Mouse (Mus musculus): ENCODE results near the gene Tstd2. TPM values are rescaled to one million over a fixed set of nuclear protein-coding genes. Genes with fewer than 3 reads are reported as not detected.

Tstd2 gene
- 53.7 and 55.6 TPM in 2 replicates for polyA plus RNA-seq (2015; fragmentation: Nextera tagmentation; extraction: Ambion mirVana)

DNA sequence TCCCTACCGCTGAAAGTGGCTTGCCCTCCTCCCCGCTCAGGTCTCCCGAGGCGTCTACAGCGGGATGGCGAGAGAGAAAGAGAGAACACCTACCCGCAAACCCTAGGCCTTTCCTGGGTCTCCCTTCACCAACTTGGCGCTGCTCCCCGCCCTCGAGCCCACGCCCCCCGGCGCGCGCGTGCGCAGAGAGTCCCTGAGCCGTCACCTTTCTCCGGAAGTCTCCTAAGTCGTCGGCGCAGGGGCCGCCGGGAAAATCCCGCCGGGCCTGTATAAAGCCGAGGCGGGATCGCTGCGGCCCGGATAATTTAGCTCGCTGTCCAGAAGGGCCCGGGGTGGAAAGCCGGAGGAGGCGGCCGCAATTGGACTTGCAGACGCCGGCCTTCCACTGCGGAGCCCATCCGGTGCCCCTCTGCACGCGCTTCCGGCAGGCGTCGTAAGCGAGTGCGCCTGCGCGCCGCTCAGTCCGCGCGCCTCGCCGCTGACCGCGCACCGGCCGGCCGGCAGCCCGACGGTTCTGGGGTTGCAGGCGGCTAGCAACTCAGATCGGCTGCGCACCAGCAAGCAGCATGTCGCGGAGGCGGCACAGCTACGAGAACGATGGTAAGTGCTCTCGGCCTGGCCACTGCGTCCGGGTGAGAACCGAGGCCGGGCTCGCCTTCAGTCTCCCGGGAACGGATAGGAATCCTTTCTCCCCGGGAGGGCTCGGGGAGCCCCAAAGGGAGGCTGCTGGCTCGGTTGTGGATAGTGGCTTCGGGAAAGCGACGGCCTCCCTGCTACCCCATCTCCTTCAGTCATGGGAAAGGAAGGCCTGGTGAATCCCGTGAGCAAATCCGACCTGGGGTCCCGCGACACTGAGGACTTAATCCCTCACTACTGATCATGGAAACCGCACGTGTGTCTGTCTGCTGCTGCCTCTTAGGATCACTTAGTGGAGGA, at the start of gene Tstd2, which contains the start of gene Ncbp1:
Gene Tstd2 (minus strand): TSS at position 408 of the 936 bp plus-strand sequence.
Gene Ncbp1 (plus strand): TSS at position 327 of the 936 bp plus-strand sequence.
- Histone ChIP-seq H3K36me3 (peaks cover 28% of the 10 kb centered on the region), H3K4me2 (peak within 1 kb of the TSS; percentile 76), H3K27ac (peak within 1 kb of the TSS; percentile 98), H3K9me3 (replicated peaks) (no peaks in the 10 kb centered on the region), H3K27me3 (no peaks in the 10 kb centered on the region), H3K4me1 (peaks cover 20% of the 10 kb centered on the region), H3K9ac (peak within 1 kb of the TSS; percentile 83), H3K4me3 (replicated peaks) (peak within 1 kb of the TSS; percentile 73)
- ATAC-seq (replicated peaks; ENCODE audit: low FRiP score) = peak; percentile 91
- WGBS = under 1% methylated on average over 87 of the region's 90 CpGs

DNA sequence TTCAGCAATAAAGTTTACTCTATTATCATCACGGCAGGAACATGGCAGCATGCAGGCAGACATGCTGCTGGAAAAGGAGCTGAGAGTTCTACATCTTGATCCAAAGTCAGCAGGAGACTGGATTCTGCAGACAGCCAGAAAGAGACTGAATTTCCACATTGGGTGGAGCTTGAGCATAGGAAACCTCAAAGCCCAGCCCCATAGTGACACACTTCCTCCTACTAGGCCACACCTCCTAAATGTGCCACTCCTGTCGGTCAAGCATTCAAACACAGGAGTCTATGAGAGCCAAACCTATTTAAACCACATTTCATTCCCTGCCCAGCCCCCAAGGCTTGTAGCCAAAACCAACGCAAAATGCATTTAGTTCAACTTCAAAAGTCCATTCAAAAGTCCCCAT, 48.0 kb upstream of the Tstd2 start:
- H3K9ac ChIP-seq = no peak overlapping the region
- no peaks in the 10 kb centered on the region for H3K9me3 ChIP-seq (replicated peaks)
- H3K27me3 ChIP-seq = no peaks in the 10 kb centered on the region
- H3K27ac ChIP-seq = no peak overlapping the region
- peaks cover 86% of the 10 kb centered on the region for H3K36me3 ChIP-seq
- no peak overlapping the region for H3K4me3 ChIP-seq (replicated peaks)
- no peak for ATAC-seq (replicated peaks; ENCODE audit: low FRiP score)
- no peak overlapping the region for H3K4me2 ChIP-seq
- WGBS = 84% methylated on average over 3 of the region's 3 CpGs
- no peaks in the 10 kb centered on the region for H3K4me1 ChIP-seq

DNA sequence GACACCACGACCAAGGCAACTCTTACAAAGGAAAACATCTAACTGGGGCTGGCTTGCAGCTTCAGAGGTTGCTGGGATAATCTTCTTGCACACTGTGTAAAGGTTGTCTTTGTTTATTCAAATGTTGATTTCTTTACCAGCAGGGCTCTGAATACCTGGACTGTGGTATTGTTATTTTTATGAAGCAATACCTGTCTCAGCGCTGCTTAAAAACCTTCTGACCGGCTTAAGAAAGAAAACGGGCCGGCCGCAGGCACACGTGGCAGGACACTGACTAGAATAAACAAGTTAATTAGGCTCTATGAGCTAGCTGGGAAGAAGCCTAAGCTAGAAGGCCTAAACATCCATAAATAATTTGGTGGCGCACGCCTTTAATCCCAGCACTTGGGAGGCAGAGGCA, 47.4 kb upstream of the Tstd2 start:
- no peak overlapping the region for H3K4me3 ChIP-seq (replicated peaks)
- no peaks in the 10 kb centered on the region for H3K27me3 ChIP-seq
- no peak overlapping the region for H3K4me2 ChIP-seq
- H3K9me3 ChIP-seq (replicated peaks) = no peaks in the 10 kb centered on the region
- H3K27ac ChIP-seq = no peak overlapping the region
- H3K36me3 ChIP-seq = peaks cover 86% of the 10 kb centered on the region
- H3K9ac ChIP-seq = no peak overlapping the region
- ATAC-seq (replicated peaks; ENCODE audit: low FRiP score) = no peak
- 85% methylated on average over 9 of the region's 9 CpGs for WGBS
- H3K4me1 ChIP-seq = no peaks in the 10 kb centered on the region

DNA sequence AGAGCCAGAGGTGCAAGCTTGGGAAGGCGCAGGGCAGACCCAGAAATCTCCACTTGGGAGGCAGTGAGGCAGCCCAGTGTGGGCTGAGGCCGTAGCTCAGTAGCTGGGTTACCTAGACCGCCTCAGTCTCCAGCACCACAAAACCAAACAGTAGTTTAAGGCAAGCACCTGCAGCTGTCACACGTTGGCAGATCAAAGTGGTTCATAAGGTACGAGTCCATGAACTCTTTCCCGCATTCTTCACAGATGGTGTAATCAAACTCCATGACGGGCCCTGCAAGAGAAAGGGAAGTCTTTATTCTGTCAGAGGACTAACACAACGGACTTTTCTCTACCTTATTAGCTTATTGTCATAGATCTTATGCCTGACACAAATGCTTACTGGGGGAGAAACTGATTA, 46.9 kb upstream of the Tstd2 start:
- no peak overlapping the region for H3K27ac ChIP-seq
- peaks cover 85% of the 10 kb centered on the region for H3K36me3 ChIP-seq
- WGBS = 53% methylated on average over 8 of the region's 8 CpGs
- no peaks in the 10 kb centered on the region for H3K9me3 ChIP-seq (replicated peaks)
- no peaks in the 10 kb centered on the region for H3K4me1 ChIP-seq
- H3K9ac ChIP-seq = no peak overlapping the region
- H3K27me3 ChIP-seq = no peaks in the 10 kb centered on the region
- no peak overlapping the region for H3K4me3 ChIP-seq (replicated peaks)
- ATAC-seq (replicated peaks; ENCODE audit: low FRiP score) = no peak
- no peak overlapping the region for H3K4me2 ChIP-seq

DNA sequence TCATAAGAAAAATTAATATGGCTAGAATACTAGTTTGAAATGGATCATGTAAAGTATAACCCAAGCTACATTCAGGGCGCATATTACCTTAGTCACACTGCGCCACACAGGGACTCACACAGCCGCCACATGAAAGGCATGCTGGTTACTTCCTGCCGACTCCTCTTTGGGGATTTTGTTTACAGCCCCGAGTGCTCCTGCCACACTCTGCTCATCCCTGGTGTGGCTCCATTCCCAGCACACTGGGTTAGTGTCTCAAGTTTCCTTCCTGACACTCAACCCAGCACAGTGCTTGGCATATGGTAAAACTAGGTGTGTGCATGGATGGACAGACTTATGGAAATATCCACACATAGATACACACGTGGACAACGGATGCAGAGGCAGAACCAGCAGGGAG, 43.7 kb upstream of the Tstd2 start:
- WGBS = 77% methylated on average over 7 of the region's 7 CpGs
- no peak for ATAC-seq (replicated peaks; ENCODE audit: low FRiP score)

DNA sequence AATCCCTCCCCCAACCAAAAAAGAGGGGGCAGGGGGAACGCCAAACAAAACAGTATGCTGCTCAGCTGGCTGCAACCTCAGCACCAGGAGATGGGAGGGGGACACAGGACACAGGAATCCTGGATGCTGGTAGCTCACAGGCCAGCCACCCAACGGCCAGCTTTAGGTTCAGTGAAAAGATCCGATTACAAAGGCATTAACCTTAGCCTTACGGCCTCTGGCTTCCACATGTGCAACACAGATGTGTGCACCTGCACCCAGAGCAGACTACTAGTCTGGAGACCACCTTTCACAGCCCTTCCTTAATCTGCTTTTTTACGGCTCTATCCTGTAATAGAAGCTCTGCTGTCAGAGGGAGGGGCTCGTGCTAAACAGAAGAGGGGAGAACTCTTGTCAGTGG, 42.7 kb upstream of the Tstd2 start:
- H3K4me3 ChIP-seq (replicated peaks) = no peak overlapping the region
- peaks cover 95% of the 10 kb centered on the region for H3K36me3 ChIP-seq
- no peak overlapping the region for H3K9ac ChIP-seq
- no peak overlapping the region for H3K27ac ChIP-seq
- no peaks in the 10 kb centered on the region for H3K9me3 ChIP-seq (replicated peaks)
- 43% methylated on average over 6 of the region's 6 CpGs for WGBS
- H3K27me3 ChIP-seq = no peaks in the 10 kb centered on the region
- no peak overlapping the region for H3K4me2 ChIP-seq
- H3K4me1 ChIP-seq = no peaks in the 10 kb centered on the region
- ATAC-seq (replicated peaks; ENCODE audit: low FRiP score) = no peak

More for the DNA sequence above, 43.7 kb upstream of the Tstd2 start:
- Histone ChIP-seq H3K27ac (no peak overlapping the region), H3K27me3 (no peaks in the 10 kb centered on the region), H3K9me3 (replicated peaks) (no peaks in the 10 kb centered on the region), H3K4me1 (no peaks in the 10 kb centered on the region), H3K4me3 (replicated peaks) (no peak overlapping the region), H3K9ac (no peak overlapping the region), H3K4me2 (no peak overlapping the region), H3K36me3 (peaks cover 89% of the 10 kb centered on the region)

DNA sequence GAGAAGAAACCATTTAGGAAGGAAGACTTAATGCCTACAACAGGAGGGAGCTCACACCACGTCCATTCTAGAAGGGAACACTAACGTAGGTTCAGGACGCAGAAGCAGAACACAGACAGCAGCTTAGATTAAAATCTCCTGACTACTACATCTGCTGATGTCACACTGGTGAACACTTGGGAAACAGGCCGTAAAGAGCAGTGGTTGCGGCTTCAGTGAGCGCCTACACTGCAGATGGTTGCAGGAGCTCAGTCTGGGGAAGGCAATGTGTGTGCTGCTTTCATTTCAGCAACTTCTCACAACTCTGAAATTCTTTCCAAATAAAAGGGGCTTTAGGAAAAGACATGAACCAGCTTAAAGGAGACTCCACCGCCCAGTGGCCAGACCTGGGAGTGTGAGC, 39.0 kb upstream of the Tstd2 start:
- no peak for ATAC-seq (replicated peaks; ENCODE audit: low FRiP score)
- Histone ChIP-seq H3K4me1 (no peaks in the 10 kb centered on the region), H3K4me2 (no peak overlapping the region), H3K4me3 (replicated peaks) (no peak overlapping the region), H3K9me3 (replicated peaks) (no peaks in the 10 kb centered on the region), H3K27ac (no peak overlapping the region), H3K27me3 (no peaks in the 10 kb centered on the region), H3K36me3 (peaks cover 95% of the 10 kb centered on the region), H3K9ac (no peak overlapping the region)
- WGBS = 85% methylated on average over 7 of the region's 7 CpGs

DNA sequence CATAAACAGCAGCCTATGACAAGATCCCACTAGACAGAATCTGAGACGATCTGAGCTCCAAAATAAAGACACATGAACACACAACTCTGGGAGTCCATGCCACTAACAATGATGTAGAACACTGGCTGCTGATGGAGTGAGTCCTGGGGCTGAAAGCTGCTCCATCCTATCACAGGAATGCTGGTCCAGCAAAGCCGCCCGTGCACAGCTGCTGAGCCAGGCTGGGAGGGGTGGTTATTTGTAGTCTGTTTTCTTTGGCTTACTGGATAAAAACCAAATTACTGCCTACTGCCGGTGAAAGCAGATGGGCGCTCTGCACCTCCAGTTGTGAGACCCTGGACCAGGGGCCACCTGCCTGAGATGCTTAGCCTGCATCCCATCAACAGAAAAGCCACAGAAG, 38.5 kb upstream of the Tstd2 start:
- Histone ChIP-seq H3K27ac (no peak overlapping the region), H3K9me3 (replicated peaks) (no peaks in the 10 kb centered on the region), H3K36me3 (peaks cover 95% of the 10 kb centered on the region), H3K4me1 (no peaks in the 10 kb centered on the region), H3K4me2 (no peak overlapping the region), H3K27me3 (no peaks in the 10 kb centered on the region), H3K4me3 (replicated peaks) (no peak overlapping the region), H3K9ac (no peak overlapping the region)
- 81% methylated on average over 5 of the region's 5 CpGs for WGBS
- no peak for ATAC-seq (replicated peaks; ENCODE audit: low FRiP score)

DNA sequence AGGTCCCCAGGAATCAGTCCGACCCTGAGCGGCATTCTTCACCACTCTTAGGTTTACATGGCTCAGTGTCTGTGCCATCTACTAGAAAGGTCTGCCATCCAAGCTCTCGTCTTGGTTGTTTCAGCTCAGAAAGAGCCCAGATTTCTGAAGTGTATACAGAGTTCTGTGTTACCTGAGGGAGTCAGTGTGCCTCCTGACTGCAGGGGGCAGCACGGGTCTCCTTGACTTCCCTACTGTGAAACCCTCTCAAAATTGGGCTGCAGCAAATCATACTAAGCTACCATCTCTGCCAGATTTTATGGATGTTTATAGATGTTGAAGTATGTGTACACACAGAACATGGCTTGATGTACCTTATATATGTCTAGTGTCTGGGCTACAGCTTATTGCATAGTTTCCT, 37.8 kb upstream of the Tstd2 start:
- Histone ChIP-seq H3K9ac (no peak overlapping the region), H3K4me3 (replicated peaks) (no peak overlapping the region), H3K4me2 (no peak overlapping the region), H3K36me3 (peaks cover 95% of the 10 kb centered on the region), H3K27ac (no peak overlapping the region), H3K27me3 (no peaks in the 10 kb centered on the region), H3K9me3 (replicated peaks) (no peaks in the 10 kb centered on the region), H3K4me1 (no peaks in the 10 kb centered on the region)
- 88% methylated on average over 4 of the region's 4 CpGs for WGBS
- no peak for ATAC-seq (replicated peaks; ENCODE audit: low FRiP score)

DNA sequence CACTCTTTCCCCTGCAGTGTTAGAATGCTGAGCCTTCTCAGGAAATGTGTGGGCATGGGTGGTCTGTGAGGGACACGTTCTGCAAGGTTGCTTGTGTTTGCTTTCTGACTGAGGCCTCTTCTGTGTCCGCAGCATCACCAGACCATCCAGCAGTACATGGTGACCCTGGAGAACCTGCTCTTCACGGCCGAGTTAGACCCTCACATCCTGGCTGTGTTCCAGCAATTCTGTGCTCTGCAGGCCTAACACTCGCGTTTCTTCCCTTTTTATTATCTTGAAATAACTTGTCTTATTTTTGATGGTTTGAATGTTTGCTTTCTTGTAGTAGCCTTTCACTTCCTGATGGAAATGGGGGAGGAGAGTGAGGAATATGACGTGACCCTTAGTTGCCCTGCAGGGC, 33.3 kb upstream of the Tstd2 start:
- ATAC-seq (replicated peaks; ENCODE audit: low FRiP score) = no peak

DNA sequence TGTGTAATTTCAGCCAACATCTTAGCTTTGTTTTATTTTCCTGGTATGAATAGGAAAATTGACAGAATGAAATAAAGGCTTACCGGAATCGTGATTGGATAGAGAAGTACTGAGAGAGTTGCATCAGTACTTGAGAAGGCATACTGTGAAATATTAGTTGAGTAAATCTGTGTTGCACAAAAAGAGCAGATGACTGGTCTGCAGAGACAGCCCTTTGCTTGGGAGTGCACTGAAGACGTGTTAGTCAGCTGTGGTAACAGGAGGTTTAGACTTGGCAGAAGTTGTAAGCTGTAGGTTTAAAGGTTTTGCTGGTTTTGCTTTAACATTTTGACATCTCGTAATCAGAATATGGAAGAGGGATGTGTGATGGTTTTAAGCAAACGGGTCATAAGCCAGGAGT, 27.3 kb upstream of the Tstd2 start:
- no peaks in the 10 kb centered on the region for H3K27me3 ChIP-seq
- WGBS = 93% methylated on average over 5 of the region's 5 CpGs
- H3K4me3 ChIP-seq (replicated peaks) = no peak overlapping the region
- no peak overlapping the region for H3K4me2 ChIP-seq
- ATAC-seq (replicated peaks; ENCODE audit: low FRiP score) = no peak
- no peaks in the 10 kb centered on the region for H3K9me3 ChIP-seq (replicated peaks)
- H3K27ac ChIP-seq = no peak overlapping the region
- H3K9ac ChIP-seq = no peak overlapping the region
- H3K36me3 ChIP-seq = peaks cover 96% of the 10 kb centered on the region
- no peaks in the 10 kb centered on the region for H3K4me1 ChIP-seq

More for the DNA sequence above, 33.3 kb upstream of the Tstd2 start:
- no peaks in the 10 kb centered on the region for H3K4me1 ChIP-seq
- no peaks in the 10 kb centered on the region for H3K27me3 ChIP-seq
- H3K9me3 ChIP-seq (replicated peaks) = no peaks in the 10 kb centered on the region
- WGBS = 64% methylated on average over 7 of the region's 7 CpGs
- no peak overlapping the region for H3K4me3 ChIP-seq (replicated peaks)
- no peak overlapping the region for H3K27ac ChIP-seq
- H3K9ac ChIP-seq = no peak overlapping the region
- peaks cover 98% of the 10 kb centered on the region for H3K36me3 ChIP-seq
- H3K4me2 ChIP-seq = no peak overlapping the region

DNA sequence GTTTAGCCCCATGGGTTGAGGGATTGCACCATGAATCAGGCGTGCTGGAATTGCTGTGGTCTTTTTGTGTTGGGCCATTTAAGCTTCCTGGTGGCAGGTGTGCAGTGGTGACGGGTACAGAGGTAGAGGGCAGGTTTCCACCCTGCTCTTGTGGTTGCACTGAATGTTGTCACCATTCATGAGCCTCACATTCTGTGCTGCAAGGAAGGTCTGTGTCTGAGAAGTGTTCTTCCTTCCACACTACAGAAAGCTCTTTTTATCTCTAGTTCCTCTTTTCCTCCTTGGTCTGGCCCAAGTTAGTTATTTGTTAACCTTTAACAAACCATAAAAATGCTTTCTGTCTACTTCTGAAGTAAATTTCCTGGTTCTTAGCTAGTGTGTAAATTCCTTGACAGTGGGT, 25.5 kb upstream of the Tstd2 start:
- 83% methylated on average over 2 of the region's 2 CpGs for WGBS
- peak overlapping the region; percentile 23; the same call in 1 of the 2 replicates for H3K27ac ChIP-seq

More for the DNA sequence above, 25.5 kb upstream of the Tstd2 start:
- H3K4me1 ChIP-seq = no peaks in the 10 kb centered on the region
- H3K9ac ChIP-seq = no peak overlapping the region
- H3K9me3 ChIP-seq (replicated peaks) = no peaks in the 10 kb centered on the region
- H3K4me2 ChIP-seq = no peak overlapping the region
- no peak for ATAC-seq (replicated peaks; ENCODE audit: low FRiP score)
- peaks cover 94% of the 10 kb centered on the region for H3K36me3 ChIP-seq
- no peak overlapping the region for H3K4me3 ChIP-seq (replicated peaks)
- H3K27me3 ChIP-seq = no peaks in the 10 kb centered on the region

Measured in kidney, embryonic 15.5 days (tissue).